Mouse (Mus musculus) stomach, embryonic 16.5 days (tissue): ENCODE measurements at regions not wholly inside any gene's neighbourhood (a gene's known extent, or its start where the extent isn't known, plus 50 kb on each side); places are given as distances from the start of the nearest gene placed in this dataset.

Experiments used
- ATAC-seq: fragments of 200-750 bp; cut with Nextera tagmentation; 2 replicates; pipeline ENCODE4 v1.8.0; 2017; ENCODE audit warnings: moderate number of reproducible peaks, moderate TSS enrichment; ENCODE audit not compliant: insufficient read depth, low FRiP score
- H3K27ac ChIP-seq: fragments of 300-500 bp; sonication (generic); 2 replicates; pipeline ENCODE4 v1.5.1; 2014; ENCODE audit warnings: low read length
- H3K27me3 ChIP-seq: fragments of 300-500 bp; sonication (generic); 2 replicates; pipeline ENCODE4 v1.6.1; 2014; ENCODE audit warnings: low read length, control low read depth, mixed read lengths; ENCODE audit not compliant: control insufficient read depth, insufficient read depth
- H3K36me3 ChIP-seq: fragments of 300-500 bp; sonication (generic); 2 replicates; pipeline ENCODE4 v1.6.1; 2014; ENCODE audit warnings: low read length; ENCODE audit not compliant: control insufficient read depth, insufficient read depth
- H3K4me1 ChIP-seq: fragments of 300-500 bp; sonication (generic); 2 replicates; pipeline ENCODE4 v1.6.1; 2014; ENCODE audit warnings: low read length, control low read depth, mixed read lengths; ENCODE audit not compliant: control insufficient read depth, insufficient read depth
- H3K4me2 ChIP-seq: fragments of 300-500 bp; sonication (generic); 2 replicates; pipeline ENCODE4 v1.6.1; 2014; ENCODE audit warnings: low read depth, low read length, mixed read lengths
- H3K4me3 ChIP-seq: fragments of 300-500 bp; sonication (generic); replicated peaks from 2 replicates; pipeline ENCODE4 v1.5.1; 2014; ENCODE audit warnings: mild to moderate bottlenecking, low read length
- H3K9ac ChIP-seq: fragments of 300-500 bp; sonication (generic); 2 replicates; pipeline ENCODE4 v1.6.1; 2014; ENCODE audit warnings: low read length
- H3K9me3 ChIP-seq: fragments of 300-500 bp; sonication (generic); replicated peaks from 2 replicates; pipeline ENCODE4 v1.6.1; 2016; ENCODE audit warnings: low read length, control low read depth; ENCODE audit not compliant: control insufficient read depth
- WGBS: fragments of 180-500 bp; shearing (Covaris S2); extraction: QIAGEN DNeasy Blood & Tissue Kit; methylation state at CpG from one replicate; pipeline ENCODE4 v1.1.7; 2014; 5-methylcytosine and 5-hydroxymethylcytosine counted together

DNA sequence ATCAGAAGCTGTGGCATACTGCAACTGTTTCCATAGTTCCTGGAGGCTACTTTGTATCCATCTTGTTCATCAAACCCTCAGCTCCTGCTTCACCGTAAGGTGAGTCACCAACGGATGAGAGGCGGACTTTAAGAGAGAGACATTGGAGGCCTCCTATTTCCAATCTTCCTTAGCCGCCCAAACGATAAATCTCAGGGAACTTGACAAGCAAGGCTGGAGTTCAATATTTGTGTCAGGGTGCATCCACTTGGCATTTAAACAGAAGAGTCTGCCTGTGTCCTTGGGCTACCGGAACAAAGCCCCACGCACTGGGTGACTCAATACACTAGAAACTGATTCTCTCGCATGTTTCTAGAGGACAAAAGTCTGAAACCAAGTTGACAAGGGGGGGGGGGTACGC is 76.1 kb upstream of the Rasgrf1 start:
- H3K36me3 ChIP-seq: no peaks in the 10 kb centered on the region
- H3K9me3 ChIP-seq: no peaks in the 10 kb centered on the region
- no peaks in the 10 kb centered on the region for H3K4me1 ChIP-seq
- no peak overlapping the region for H3K4me3 ChIP-seq
- H3K4me2 ChIP-seq: no peak overlapping the region
- H3K9ac ChIP-seq: no peak overlapping the region
- no peak overlapping the region for H3K27ac ChIP-seq
- H3K27me3 ChIP-seq: no peaks in the 10 kb centered on the region
- WGBS: 75% methylated on average over 9 of the region's 9 CpGs
- no peak for ATAC-seq

DNA sequence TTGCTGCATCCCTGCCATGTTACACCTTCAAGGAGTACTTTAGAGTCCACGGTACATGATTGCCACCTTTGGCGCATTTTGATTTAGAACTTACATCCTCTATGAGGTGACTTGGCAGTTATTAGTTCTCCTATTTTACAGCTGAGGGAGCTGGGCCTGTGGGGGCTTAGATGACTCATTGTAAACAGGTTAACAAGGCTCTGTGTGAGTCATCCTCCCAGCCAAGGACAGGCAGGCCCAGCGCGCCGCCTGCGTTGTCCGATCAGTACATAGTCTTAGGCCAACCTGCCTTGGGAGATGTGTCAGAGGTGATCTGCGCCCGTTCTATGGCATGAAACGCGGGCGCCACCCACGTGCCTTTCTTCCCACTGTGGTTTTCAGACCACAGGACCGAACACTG is 77.9 kb upstream of the Rasgrf1 start:
- ATAC-seq: no peak
- H3K27ac ChIP-seq: no peak overlapping the region
- 77% methylated on average over 14 of the region's 14 CpGs for WGBS
- H3K4me1 ChIP-seq: no peaks in the 10 kb centered on the region
- H3K9me3 ChIP-seq: no peaks in the 10 kb centered on the region
- no peak overlapping the region for H3K4me2 ChIP-seq
- H3K36me3 ChIP-seq: no peaks in the 10 kb centered on the region
- H3K4me3 ChIP-seq: no peak overlapping the region
- no peak overlapping the region for H3K9ac ChIP-seq
- no peaks in the 10 kb centered on the region; the same call in 1 of the 2 replicates for H3K27me3 ChIP-seq

DNA sequence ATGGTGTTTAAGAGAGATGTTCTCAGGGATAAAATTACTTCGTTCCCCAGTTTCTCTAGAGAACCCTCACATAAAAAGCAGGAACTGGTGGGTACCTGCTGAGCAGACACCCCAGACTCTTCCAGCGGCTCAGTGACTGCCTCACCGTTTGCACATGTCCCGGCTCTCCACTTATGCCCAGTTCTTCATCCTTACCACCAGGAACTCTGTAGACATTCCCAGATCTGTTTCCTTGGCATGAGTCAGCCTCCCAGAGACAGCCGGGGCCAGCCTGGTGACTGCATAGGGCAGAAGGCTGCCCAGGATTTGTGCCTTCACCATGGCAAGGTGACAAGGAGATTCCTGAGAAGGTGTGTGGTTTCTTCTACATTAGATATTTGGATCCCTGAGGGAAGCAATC is 81.6 kb upstream of the Rasgrf1 start:
- Histone ChIP-seq H3K4me2 (no peak overlapping the region), H3K27me3 (no peaks in the 10 kb centered on the region; the same call in 1 of the 2 replicates), H3K36me3 (no peaks in the 10 kb centered on the region), H3K9me3 (no peaks in the 10 kb centered on the region), H3K4me3 (no peak overlapping the region), H3K4me1 (no peaks in the 10 kb centered on the region), H3K27ac (no peak overlapping the region), H3K9ac (no peak overlapping the region)
- 90% methylated on average over 5 of the region's 5 CpGs for WGBS
- ATAC-seq: no peak

DNA sequence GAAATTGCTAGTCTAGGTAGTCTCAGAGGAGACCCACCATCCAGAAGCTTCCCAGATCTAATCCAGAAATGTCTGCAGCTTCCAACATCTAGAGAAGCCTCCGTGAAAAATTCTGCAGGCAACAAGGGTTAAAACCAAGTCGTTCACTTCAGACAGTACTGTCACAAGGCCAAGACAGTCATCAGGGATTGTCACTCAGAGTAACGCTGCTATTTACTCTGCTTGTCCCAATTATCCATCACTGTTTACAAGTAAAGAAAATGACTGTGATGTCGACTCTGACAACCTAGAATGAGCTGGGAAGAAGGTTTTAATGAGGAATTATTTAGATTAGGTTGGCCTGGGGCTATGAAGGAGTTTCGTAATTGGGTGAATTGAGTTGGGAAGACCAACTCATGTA is 82.1 kb upstream of the Rasgrf1 start:
- H3K4me1 ChIP-seq: no peaks in the 10 kb centered on the region
- ATAC-seq: no peak
- no peaks in the 10 kb centered on the region for H3K9me3 ChIP-seq
- H3K27ac ChIP-seq: no peak overlapping the region
- H3K36me3 ChIP-seq: no peaks in the 10 kb centered on the region
- no peak overlapping the region for H3K9ac ChIP-seq
- H3K4me3 ChIP-seq: no peak overlapping the region
- WGBS: 49% methylated on average over 5 of the region's 5 CpGs
- 0 out of 2 replicates have a peak overlapping the region, but pooled peaks have one; percentile 45 for H3K4me2 ChIP-seq
- H3K27me3 ChIP-seq: no peaks in the 10 kb centered on the region; the same call in 1 of the 2 replicates

DNA sequence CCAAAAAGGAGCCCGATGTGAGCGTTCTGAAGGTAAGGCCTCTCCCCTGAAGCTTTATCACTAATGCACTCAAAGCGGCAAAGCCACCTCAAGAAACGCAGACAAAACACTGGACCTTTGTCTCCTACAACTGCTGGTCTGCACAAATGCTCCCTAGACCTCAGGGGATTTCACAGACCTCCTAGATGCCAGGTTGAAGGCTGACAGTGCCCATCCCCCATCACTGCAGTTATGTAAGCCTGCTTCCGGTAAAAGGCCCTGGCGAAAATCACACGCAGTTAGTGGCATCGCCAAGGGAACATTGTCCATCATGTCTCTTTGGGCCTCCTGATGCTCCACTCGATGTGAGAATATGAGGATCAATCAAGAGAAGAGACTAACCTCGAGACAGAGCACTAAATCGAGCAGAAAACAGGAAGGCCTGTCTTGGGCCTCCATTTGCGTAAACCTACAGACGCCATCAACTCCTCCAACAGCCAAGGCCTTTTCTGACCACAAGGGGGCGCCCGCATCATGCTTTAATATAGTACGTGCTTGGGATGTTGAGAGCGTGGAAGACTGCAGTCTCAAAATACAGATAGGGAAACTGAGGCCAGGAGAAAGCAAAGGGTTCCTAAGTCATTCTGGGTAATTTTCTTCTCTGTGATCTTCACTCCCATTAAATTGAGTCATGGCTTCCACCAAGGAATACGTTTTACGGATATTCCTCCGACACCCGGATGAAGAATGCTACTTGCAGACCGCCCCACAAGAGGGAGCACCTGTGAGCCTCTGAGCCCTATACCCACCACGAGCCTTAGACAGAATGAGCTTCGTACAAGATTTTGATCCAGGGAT is 82.8 kb upstream of the Rasgrf1 start:
- Histone ChIP-seq H3K9me3 (no peaks in the 10 kb centered on the region), H3K4me3 (peak overlapping the region; percentile 20), H3K9ac (no peak overlapping the region), H3K4me1 (no peaks in the 10 kb centered on the region), H3K27me3 (no peaks in the 10 kb centered on the region; the same call in 1 of the 2 replicates), H3K27ac (no peak overlapping the region), H3K4me2 (peak overlapping the region; percentile 45), H3K36me3 (no peaks in the 10 kb centered on the region)
- WGBS: 34% methylated on average over 24 of the region's 24 CpGs
- ATAC-seq: peak; percentile 82; the same call in 1 of the 2 replicates

DNA sequence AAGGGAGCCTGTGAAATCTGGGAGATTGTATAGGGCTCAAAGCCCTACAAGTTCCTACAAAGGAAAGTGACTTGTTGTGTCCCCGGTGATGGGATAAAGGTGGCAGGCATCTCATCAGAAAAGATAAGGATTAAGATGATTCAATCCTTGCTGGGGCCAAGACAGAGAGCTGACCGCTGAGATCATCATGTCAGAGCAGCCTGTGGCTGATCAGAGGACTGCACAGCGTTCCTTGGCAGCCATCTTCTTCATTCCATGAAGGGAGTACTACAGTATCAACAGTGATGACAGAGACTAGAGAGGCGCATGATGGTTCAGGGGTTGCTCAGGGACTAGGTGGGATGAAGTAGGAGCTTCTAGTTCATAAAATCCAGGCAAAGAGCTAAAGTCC is 83.6 kb upstream of the Ankrd34c start:
- ATAC-seq: no peak
- Histone ChIP-seq H3K27me3 (no peaks in the 10 kb centered on the region), H3K27ac (no peak overlapping the region), H3K36me3 (no peaks in the 10 kb centered on the region), H3K4me1 (no peaks in the 10 kb centered on the region), H3K4me3 (no peak overlapping the region), H3K9me3 (no peaks in the 10 kb centered on the region), H3K4me2 (no peak overlapping the region), H3K9ac (no peak overlapping the region)
- WGBS: 78% methylated on average over 4 of the region's 4 CpGs

DNA sequence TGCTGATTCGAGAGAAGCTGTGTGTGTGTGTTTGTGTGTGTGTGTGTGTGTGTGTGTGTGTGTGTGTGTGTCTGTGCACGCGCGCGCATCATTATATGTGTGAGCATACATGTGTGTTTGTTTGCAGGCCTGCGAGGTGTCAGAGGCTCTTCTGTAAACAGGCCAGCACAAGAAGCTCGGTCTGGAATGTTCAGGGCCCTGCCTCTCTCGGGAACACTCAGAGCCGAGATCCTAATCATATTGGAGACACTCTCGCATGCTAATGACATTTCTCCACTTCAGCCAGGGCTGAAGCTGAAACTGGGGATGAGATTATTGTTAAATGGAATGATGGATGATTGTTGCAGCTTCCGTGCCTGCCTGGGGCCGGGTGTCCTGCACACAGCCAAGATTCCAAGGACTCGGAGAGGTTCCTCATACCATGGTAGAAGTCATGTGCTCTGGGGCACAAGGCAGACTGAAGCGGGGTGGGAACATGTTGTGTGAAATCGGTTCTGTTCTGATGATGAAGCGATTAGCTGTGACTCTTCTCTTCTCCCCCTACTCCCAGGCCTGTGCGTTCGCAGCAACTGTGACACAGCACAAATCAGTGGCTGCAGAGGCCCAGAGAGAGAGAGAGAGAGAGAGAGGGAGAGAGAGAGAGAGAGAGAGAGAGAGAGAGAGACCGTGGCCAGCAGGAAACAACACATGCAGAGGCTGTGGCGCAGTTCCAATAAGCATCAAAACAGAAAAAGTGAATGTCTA is 83.0 kb upstream of the Ankrd34c start:
- H3K4me2 ChIP-seq: no peak overlapping the region
- no peaks in the 10 kb centered on the region for H3K36me3 ChIP-seq
- no peak overlapping the region for H3K9ac ChIP-seq
- no peaks in the 10 kb centered on the region for H3K27me3 ChIP-seq
- 41% methylated on average over 20 of the region's 20 CpGs for WGBS
- H3K4me1 ChIP-seq: no peaks in the 10 kb centered on the region
- H3K4me3 ChIP-seq: no peak overlapping the region
- ATAC-seq: peak; percentile 50; the same call in 1 of the 2 replicates
- H3K9me3 ChIP-seq: no peaks in the 10 kb centered on the region
- peak overlapping the region; percentile 38; the same call in 1 of the 2 replicates for H3K27ac ChIP-seq

DNA sequence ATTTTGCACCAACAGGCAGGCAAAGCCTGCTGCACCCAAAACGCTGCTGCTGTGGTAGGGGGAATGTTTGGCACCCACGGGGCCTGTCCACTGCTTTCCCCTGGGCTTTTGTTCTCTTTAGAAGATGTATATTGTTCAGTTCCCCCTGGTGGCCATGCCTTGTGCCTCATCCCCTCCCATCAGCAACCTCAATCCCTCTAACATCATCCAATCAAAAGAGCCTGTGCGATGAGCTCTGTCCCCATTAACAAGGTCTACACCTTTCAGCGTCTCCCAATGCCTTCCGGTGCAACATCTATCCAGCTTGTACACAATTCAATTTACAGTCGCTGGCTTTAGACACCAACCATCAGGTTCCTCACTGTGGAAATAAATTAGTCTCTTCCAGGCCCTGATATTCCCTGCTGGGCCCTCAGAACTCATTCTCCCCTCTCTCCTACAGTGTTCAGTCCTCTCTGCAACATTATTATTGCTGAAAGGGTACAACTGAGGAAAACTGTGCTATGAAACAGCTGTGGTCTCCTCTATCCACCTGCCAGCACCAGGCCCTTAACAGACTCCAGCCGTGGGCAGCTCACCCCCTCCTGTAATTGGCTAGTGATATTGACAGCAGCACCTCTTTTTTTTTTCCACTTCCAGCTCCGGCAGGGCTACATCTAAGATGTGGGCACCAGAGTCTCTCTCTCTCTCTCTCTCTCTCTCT is 75.5 kb upstream of the Ankrd34c start:
- H3K36me3 ChIP-seq: no peaks in the 10 kb centered on the region
- ATAC-seq: no peak
- no peaks in the 10 kb centered on the region for H3K27me3 ChIP-seq
- H3K4me3 ChIP-seq: no peak overlapping the region
- no peak overlapping the region for H3K9ac ChIP-seq
- 59% methylated on average over 8 of the region's 8 CpGs for WGBS
- no peak overlapping the region for H3K27ac ChIP-seq
- no peaks in the 10 kb centered on the region for H3K4me1 ChIP-seq
- H3K4me2 ChIP-seq: no peak overlapping the region
- H3K9me3 ChIP-seq: no peaks in the 10 kb centered on the region

DNA sequence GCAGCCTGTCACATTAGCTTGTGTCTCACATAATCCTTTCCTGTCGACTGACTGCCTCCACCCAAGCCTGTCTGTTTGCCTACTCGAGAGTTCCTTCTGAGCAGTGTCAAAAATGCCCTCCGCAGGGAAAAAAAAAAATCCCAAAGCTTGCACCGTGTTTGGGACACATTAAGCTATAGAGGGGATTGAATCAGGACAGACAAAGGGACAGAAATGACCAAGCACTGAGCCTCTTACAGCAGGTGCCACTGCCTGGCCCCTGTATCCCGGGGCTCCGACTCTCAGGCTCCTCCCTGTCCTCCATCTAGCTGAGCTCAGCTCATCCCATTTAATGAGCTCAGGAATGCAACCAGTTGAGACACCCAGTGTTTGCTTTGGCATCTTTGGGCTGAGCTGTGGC is 69.1 kb upstream of the Ankrd34c start:
- no peak for ATAC-seq
- no peaks in the 10 kb centered on the region for H3K36me3 ChIP-seq

More for the DNA sequence above, 69.1 kb upstream of the Ankrd34c start:
- no peaks in the 10 kb centered on the region for H3K9me3 ChIP-seq
- H3K27me3 ChIP-seq: no peaks in the 10 kb centered on the region
- WGBS: 51% methylated on average over 6 of the region's 6 CpGs
- no peak overlapping the region for H3K9ac ChIP-seq
- H3K4me2 ChIP-seq: no peak overlapping the region
- no peak overlapping the region for H3K4me3 ChIP-seq
- H3K4me1 ChIP-seq: no peaks in the 10 kb centered on the region
- H3K27ac ChIP-seq: no peak overlapping the region
